Mouse (Mus musculus) kidney, postnatal 4 days (tissue): Measurements from ENCODE around the gene Scrn3.

Experiments used
- DNase-seq, 2 experiments: peaks; one replicate each; pipeline ENCODE4 v3.0.0; 2021; ENCODE audit warnings: mixed read lengths in 2 of 2

Scrn3 gene

GRCm38 (mm10) chr2:73317426-73317825, 5.0 kb downstream of the Scrn3 start:
- no peak for DNase-seq

- no peak for DNase-seq
Observed at GRCm38 (mm10) chr2:73319218-73319617, 6.8 kb downstream of the Scrn3 start.

- DNase-seq, result no peak
Observed at GRCm38 (mm10) chr2:73322991-73323390, 10.6 kb downstream of the Scrn3 start.

GRCm38 (mm10) chr2:73325871-73326270, 13.5 kb downstream of the Scrn3 start:
- DNase-seq, result no peak

GRCm38 (mm10) chr2:73335949-73336348, 23.5 kb downstream of the Scrn3 start:
- no peak for DNase-seq

- DNase-seq, result no peak
Observed at GRCm38 (mm10) chr2:73338415-73338814, 26.0 kb downstream of the Scrn3 start.

- DNase-seq, result no peak
Observed at GRCm38 (mm10) chr2:73343701-73344100, 31.3 kb downstream of the Scrn3 start.

GRCm38 (mm10) chr2:73345204-73345603, 32.8 kb downstream of the Scrn3 start:
- DNase-seq, result no peak

GRCm38 (mm10) chr2:73346345-73347086, 34.1 kb downstream of the Scrn3 start:
- DNase-seq, result no peak

- DNase-seq, result no peak
Observed at GRCm38 (mm10) chr2:73347136-73347535, 34.7 kb downstream of the Scrn3 start.

- DNase-seq, result no peak
Observed at GRCm38 (mm10) chr2:73347766-73348165, 35.4 kb downstream of the Scrn3 start.

GRCm38 (mm10) chr2:73348221-73348620, 35.8 kb downstream of the Scrn3 start:
- DNase-seq, result no peak

GRCm38 (mm10) chr2:73351496-73351895, 39.1 kb downstream of the Scrn3 start:
- DNase-seq, result peak; percentile 17 to 34

GRCm38 (mm10) chr2:73351927-73352374, 39.5 kb downstream of the Scrn3 start:
- DNase-seq, result peak in 1 of 2 experiments; percentile 28

GRCm38 (mm10) chr2:73357004-73357403, 44.6 kb downstream of the Scrn3 start:
- no peak for DNase-seq

- no peak for DNase-seq
Observed at GRCm38 (mm10) chr2:73359941-73360340, 47.5 kb downstream of the Scrn3 start.

GRCm38 (mm10) chr2:73360536-73360935, 48.1 kb downstream of the Scrn3 start:
- DNase-seq, result no peak

- DNase-seq, result no peak
Observed at GRCm38 (mm10) chr2:73363448-73363847, 51.0 kb downstream of the Scrn3 start.

GRCm38 (mm10) chr2:73371530-73372335, 59.3 kb downstream of the Scrn3 start:
- DNase-seq, result no peak

- no peak for DNase-seq
Observed at GRCm38 (mm10) chr2:73378326-73378725, 65.9 kb downstream of the Scrn3 start.

- DNase-seq, result no peak
Observed at GRCm38 (mm10) chr2:73379656-73380055, 67.3 kb downstream of the Scrn3 start.

GRCm38 (mm10) chr2:73380298-73380975, 68.0 kb downstream of the Scrn3 start:
- peak in 1 of 2 experiments; percentile 6 for DNase-seq

- no peak for DNase-seq
Observed at GRCm38 (mm10) chr2:73385172-73385571, 72.8 kb downstream of the Scrn3 start.
